Mouse (Mus musculus) testis, postnatal 14 days (tissue): ENCODE data around the gene Trp53i11.

Source experiments
- DNase-seq: peaks from one replicate; pipeline ENCODE4 v3.0.0; 2021; ENCODE audit warnings: low spot score

The Trp53i11 gene

GRCm38 (mm10) chr2:93187323-93187996, at the start of gene Trp53i11:
TSS of gene Trp53i11 (plus strand) at chr2:93187548.
- peak; percentile 80 for DNase-seq

DNA sequence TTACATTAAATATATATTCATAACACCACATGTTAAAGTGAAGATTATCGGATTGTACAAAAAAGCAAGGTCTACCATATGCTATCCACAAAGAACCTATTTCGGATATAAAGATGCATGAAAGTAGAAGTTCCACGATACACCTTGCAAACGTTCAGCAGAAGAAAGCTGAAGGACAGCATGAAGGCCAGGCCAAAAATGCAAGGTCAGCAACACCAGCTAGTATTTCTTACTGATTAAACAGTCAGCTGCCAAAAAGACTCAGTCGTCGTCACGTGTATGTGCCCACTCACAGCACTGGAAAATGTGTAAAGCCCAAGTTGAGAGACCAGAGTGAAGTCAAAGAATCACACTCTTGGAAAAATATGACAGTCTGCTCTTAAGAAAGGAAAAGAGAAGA, 47.9 kb upstream of the Trp53i11 start:
- no peak for DNase-seq

DNA sequence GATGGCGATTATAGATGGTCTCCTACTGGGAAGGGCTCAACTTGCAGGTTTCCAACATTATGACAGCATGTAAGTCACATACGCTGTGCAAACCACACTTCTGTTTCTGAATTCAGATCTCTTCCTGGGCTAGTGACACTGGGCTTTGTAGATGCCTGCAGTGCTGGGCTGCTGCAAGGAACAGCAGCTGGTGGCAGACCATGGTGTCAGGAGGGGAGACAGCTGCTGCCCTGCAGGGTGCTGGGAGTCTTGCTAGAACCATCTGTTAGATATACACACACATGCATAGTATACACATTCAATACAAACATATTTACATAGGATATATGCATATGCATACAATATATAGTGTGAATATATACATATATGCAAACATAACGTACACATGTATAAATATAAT, 46.0 kb upstream of the Trp53i11 start:
- no peak for DNase-seq

DNA sequence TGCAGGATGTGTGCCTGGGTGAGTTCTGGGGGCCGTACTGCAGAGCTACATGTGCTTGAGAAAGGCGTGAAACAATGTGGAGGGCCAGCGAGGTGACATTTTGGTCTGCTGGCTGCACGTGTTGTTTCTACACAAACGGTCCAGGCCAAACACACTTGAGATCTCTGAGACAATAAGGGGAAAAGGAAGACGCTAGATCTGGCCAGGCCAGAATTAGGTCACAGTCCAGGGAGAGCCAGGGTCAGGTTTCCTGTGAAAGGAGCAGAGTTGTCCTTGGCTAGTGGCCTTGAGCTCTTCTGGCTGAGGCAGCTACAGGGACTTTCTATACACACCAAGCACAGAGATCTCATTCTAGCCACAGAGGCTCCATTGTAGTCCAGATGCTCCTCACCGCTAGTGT, 44.7 kb upstream of the Trp53i11 start:
- peak; percentile 34 for DNase-seq

DNA sequence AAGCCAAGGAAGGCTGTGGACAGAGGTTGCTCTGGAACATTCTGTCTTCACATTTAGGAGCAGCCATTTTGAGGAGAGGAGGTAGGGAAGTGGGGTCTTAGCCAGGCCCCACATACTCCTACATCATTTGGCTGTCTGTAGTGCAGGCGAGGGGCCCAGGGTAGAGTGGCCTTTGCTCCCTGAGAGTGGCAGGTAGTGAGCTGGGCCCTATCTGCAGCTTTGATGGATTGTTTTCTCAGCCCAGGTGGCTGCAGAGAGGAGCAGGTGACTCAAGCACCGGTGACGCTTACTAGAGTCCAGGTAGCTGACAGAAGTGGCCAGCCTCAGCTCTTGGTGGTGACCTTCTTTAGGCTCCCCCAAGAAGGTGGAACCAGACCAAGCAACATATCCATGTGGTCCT, 43.2 kb upstream of the Trp53i11 start:
- DNase-seq = no peak

DNA sequence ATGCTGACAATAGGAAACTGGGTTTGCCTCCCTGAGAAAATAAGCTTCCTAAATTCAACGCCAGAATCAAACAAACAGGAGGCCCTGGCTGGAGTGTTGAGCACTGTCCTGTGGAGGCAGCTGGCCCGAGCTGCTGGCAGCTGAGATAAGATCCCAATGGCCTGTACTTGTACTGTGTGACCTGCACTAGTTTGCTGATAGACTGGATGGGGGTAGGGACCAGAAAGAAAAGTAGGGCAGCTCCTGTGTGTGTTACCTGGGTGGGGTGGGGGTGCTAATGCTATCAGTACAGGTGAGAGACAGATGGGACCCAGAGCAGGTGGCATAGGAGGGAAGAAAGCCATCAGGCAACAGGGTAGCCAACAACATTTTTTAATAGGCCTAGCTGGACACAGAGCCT, 37.3 kb upstream of the Trp53i11 start:
- no peak for DNase-seq

DNA sequence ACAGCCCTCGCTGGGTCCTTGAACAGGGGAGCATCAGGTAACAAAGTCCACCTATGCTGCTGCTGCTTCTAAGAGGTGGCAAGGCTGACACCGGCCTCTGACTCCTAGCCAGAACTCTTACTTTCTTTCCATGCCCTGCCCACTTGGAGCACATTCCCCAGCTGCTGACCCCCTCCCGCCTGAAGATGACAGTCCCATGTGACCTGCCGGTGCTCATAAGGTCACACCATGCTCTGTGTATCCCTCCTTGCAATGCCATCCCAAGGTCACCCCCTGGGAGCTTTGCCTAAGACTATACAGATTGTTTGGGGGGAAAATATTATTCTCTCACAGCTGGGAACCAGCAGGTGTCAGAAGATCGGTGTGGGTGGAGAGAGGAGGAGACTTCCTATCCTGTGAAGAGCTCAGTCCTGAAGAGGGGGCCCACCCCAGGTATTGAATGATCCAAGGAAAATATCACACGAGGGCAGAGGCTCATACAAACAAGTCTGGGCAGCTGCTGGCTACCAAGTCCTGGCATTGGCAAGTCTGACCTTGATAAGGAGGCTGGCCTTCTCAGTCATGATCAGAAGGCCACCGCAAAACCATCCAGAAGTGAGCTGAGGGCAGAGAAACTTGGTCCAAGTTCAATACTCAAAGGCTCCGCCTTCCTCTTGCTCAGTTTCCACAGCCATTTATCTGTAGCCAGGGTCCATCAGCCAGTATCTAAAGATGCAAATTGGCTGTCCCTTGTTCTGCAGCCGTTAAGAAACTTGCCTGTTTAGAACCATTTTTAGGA, 36.5 kb upstream of the Trp53i11 start:
- no peak for DNase-seq

GRCm38 (mm10) chr2:93152191-93152601, 35.2 kb upstream of the Trp53i11 start:
- DNase-seq = no peak

GRCm38 (mm10) chr2:93152883-93153491, 34.4 kb upstream of the Trp53i11 start:
- DNase-seq = no peak

- DNase-seq = no peak
Measured at GRCm38 (mm10) chr2:93153833-93154232, 33.5 kb upstream of the Trp53i11 start.

DNA sequence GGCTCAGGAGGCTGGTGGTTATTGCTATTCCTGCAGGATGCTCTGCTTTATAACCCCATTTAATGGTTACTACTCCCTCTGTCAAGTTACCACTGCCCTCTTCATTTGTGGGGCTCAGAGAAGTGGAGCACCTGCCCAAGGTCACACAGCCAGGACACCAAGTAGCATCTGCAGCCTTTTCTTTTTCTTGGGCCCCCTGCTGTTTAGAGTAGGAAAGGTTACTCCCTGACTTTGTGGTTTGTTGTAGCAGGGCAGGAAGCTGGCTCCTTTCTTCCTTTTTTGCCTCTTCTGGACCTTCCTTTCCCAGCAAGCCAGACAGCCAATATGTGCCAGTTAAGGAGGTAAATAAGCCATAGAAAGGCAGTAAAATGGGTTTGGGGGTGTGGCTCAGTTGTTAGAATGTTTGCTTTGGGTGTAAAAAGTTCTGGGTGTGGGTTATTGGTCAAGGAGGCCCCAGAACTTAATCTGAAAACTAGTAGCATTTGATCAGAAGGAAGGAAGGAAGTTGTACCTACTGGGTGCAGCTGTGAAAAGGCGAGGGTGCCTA, 32.8 kb upstream of the Trp53i11 start:
- no peak for DNase-seq

- no peak for DNase-seq
Measured at GRCm38 (mm10) chr2:93160467-93161035, 26.8 kb upstream of the Trp53i11 start.

DNA sequence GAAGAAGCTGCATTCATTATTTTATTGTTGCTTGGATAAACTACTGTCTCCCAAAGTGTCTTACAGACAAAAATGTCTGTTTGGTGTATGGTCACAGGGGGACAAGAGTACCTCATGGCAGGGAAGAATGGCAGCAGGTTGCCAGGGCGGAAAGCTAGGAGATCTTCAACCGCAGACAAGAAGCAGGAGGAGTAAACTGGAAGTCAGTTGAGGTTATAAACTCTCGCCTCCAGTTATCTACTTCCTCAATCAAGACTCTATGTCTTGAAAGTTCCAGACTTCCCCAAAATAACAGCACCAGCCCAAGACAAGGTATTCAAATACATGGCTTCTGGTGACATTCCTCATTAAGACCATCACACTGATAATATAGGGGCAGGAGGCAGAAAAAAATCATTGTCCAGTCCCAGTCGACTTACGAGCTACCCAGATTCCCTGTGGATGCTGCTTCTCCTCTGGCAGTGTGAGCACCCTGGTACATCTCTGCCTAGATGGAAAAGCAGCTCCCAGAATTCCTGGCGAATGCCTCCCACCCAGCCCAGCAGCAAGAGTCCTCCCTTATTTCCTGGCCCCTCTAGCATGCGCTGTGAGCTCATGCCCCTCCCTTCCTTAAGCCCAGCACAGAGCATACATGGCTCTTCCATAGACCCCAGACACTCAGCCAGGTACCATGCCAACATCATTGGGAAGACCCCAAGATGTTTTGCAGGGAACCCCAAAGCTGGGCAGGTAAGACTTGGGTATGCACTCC, 25.3 kb upstream of the Trp53i11 start:
- no peak for DNase-seq

- no peak for DNase-seq
Measured at GRCm38 (mm10) chr2:93162791-93163190, 24.6 kb upstream of the Trp53i11 start.

GRCm38 (mm10) chr2:93163317-93163716, 24.0 kb upstream of the Trp53i11 start:
- no peak for DNase-seq

GRCm38 (mm10) chr2:93163750-93164335, 23.5 kb upstream of the Trp53i11 start:
- no peak for DNase-seq

DNA sequence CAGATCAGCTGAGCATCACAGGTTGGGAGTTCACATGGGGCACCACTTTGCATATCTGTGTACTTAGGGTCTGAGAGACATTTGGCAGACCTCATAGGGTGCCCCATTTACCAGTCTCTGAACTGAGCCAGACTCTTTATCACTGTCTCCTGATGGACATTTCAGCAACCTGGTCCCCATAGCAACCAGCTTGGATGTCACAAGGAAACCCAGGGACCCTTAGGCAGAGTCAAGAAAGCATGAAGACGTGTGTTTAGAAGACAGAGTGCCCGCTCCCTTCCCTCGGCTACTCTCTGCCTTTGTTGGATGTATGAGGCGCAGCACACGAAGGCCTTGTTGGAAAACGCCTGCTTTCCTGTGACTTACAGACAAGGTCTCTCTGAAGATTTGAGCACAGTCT, 21.1 kb upstream of the Trp53i11 start:
- DNase-seq = no peak

GRCm38 (mm10) chr2:93166734-93167406, 20.5 kb upstream of the Trp53i11 start:
- DNase-seq = no peak

DNA sequence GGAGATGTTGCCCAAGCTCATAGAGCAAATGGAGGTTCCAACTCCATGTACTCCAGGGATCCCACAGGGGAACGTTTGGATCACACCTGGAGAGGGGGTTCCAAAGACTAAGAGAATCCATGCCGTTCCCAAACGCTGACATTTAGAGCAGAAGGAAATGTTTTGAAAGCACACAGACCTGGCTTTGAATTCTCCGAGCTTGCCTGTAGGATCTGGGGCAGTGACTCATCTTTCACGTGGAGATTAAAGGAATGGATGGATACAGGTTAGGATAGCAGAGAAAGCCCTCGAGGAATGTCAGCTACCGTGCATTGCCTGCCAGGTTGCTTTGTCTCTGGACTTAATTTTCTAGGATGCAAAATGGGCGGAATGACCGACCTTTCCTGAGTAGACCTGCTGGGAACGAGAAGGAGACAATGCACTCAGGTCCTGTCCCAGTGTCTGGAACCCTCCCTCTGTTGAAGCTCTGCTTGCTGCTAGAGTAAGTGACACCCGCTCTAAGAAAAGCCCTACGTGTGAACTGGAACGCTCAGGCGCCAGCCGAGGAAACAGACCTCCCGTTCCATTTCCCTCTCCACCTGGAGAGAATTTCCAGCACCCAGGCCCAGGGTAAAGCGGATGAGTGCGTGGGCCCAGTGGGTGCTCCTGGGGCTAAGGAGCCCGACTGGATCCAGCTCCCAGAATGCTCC, 17.0 kb upstream of the Trp53i11 start:
- DNase-seq = no peak

DNA sequence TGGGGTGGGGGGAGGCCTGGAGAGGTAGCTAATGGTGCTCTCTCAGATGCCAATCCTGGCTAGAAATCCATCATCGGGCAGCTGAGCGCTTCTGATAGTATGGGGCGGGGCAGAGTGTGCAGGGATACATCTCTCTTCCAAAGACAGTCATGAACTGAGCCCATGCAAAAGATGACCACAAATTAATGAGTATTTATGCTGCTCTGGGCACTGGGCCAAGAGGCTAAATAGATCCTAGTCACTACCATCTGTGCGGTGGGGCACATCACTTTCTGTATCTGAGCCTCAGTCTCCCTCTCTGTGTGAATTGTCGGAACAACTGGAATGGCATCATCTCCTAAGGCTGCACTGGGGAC, 16.5 kb upstream of the Trp53i11 start:
- DNase-seq = no peak
